Mouse (Mus musculus): ENCODE data around the gene Unc45b. TPM values are rescaled to one million over a fixed set of nuclear protein-coding genes. Genes with fewer than 3 reads are reported as not detected.
"Not testable (repeated sequence)": the region's sequence is repeated elsewhere in the genome, so short reads cannot be mapped to it uniquely, and the experiment has no call there.

The Unc45b gene
- polyA plus RNA-seq, 1 experiment from 2014 or later, result 2.5 TPM

GRCm38 (mm10) chr11:82990612-82991385 is 80.4 kb downstream of the Unc45b start:
- H3K9ac ChIP-seq (ENCODE audit: low read depth, low read length), result peak overlapping the region; percentile 25
- peak overlapping the region; percentile 39 for H3K4me3 ChIP-seq (ENCODE audit: low read length)
- WGBS, result 11% methylated on average over 19 of the region's 19 CpGs
- H3K27ac ChIP-seq (ENCODE audit: low read depth, low read length); H3K36me3 ChIP-seq (ENCODE audit: control insufficient read depth, insufficient read depth, low read length); H3K9me3 ChIP-seq (ENCODE audit: control insufficient read depth, low read length); H3K4me1 ChIP-seq (ENCODE audit: control insufficient read depth, insufficient read depth, low read length); H3K27me3 ChIP-seq (ENCODE audit: control insufficient read depth, insufficient read depth, low read length): not testable (repeated sequence)
- peak overlapping the region; percentile 64 for H3K4me2 ChIP-seq (replicated peaks; ENCODE audit: low read depth, low read length)
- peak; percentile 91 for ATAC-seq (ENCODE audit: low FRiP score, low TSS enrichment)

GRCm38 (mm10) chr11:82991469-82992166 is 81.3 kb downstream of the Unc45b start, which contains the start of gene Slfn9:
Gene Slfn9 (minus strand): TSS chr11:82991830.
- Histone ChIP-seq H3K9me3 (ENCODE audit: control insufficient read depth, low read length) (no peaks in the 10 kb centered on the region), H3K4me1 (ENCODE audit: control insufficient read depth, insufficient read depth, low read length) (peaks cover 5% of the 10 kb centered on the region; the same call in 1 of the 2 replicates), H3K27me3 (ENCODE audit: control insufficient read depth, insufficient read depth, low read length) (no peaks in the 10 kb centered on the region), H3K36me3 (ENCODE audit: control insufficient read depth, insufficient read depth, low read length) (no peaks in the 10 kb centered on the region), H3K4me3 (ENCODE audit: low read length) (peak within 1 kb of the TSS; percentile 39), H3K4me2 (replicated peaks; ENCODE audit: low read depth, low read length) (peak within 1 kb of the TSS; percentile 64), H3K9ac (ENCODE audit: low read depth, low read length) (peak within 1 kb of the TSS; percentile 25), H3K27ac (ENCODE audit: low read depth, low read length) (no peak within 1 kb of the TSS)
- ATAC-seq (ENCODE audit: low FRiP score, low TSS enrichment), result 0 out of 2 replicates have a peak, but pooled peaks have one; percentile 13
- 13% methylated on average over 14 of the region's 14 CpGs for WGBS

Small RNA genes lying within 50 kb of the gene (microRNA-seq; reads per million reads assigned to microRNA genes)
- not detected for gene Mir7679

Other genes with a start within 250 kb of the Unc45b start
- 0.21 and 0.31 TPM in 2 replicates for gene Cct6b, start 146.2 kb upstream of the Unc45b start, polyA plus RNA-seq (2014; fragmentation: Nextera tagmentation; extraction: Ambion mirVana)
- 33.6 and 38.3 TPM in 2 replicates for gene Zfp830, start 146.2 kb upstream of the Unc45b start, polyA plus RNA-seq (2014; fragmentation: Nextera tagmentation; extraction: Ambion mirVana)
- gene Lig3, start 129.4 kb upstream of the Unc45b start, polyA plus RNA-seq (2014; fragmentation: Nextera tagmentation; extraction: Ambion mirVana), result 21.9 and 40.4 TPM in 2 replicates
- gene Rffl, start 39.3 kb upstream of the Unc45b start, polyA plus RNA-seq (2014; fragmentation: Nextera tagmentation; extraction: Ambion mirVana), result 13.1 and 23.5 TPM in 2 replicates
- gene Rad51d, start 19.9 kb upstream of the Unc45b start, polyA plus RNA-seq (2014; fragmentation: Nextera tagmentation; extraction: Ambion mirVana), result 8.8 and 11.5 TPM in 2 replicates
- 0.19 and 0.23 TPM in 2 replicates for gene Fndc8, start 18.4 kb upstream of the Unc45b start, polyA plus RNA-seq (2014; fragmentation: Nextera tagmentation; extraction: Ambion mirVana)
- 32.2 and 33.7 TPM in 2 replicates for gene Nle1, start 2.1 kb upstream of the Unc45b start, polyA plus RNA-seq (2014; fragmentation: Nextera tagmentation; extraction: Ambion mirVana)
- 6.0 and 8.0 TPM in 2 replicates for gene Slfn5, start 40.8 kb downstream of the Unc45b start, polyA plus RNA-seq (2014; fragmentation: Nextera tagmentation; extraction: Ambion mirVana)
- gene Slfn9, start 81.3 kb downstream of the Unc45b start, polyA plus RNA-seq (2014; fragmentation: Nextera tagmentation; extraction: Ambion mirVana), result 11.6 and 18.6 TPM in 2 replicates
- gene Slfn8, start 110.3 kb downstream of the Unc45b start, polyA plus RNA-seq (2014; fragmentation: Nextera tagmentation; extraction: Ambion mirVana), result 0.17 and 0.41 TPM in 2 replicates
- gene Slfn2, start 154.6 kb downstream of the Unc45b start, polyA plus RNA-seq (2014; fragmentation: Nextera tagmentation; extraction: Ambion mirVana), result 3.3 and 3.8 TPM in 2 replicates
- gene Slfn1, start 206.3 kb downstream of the Unc45b start, polyA plus RNA-seq (2014; fragmentation: Nextera tagmentation; extraction: Ambion mirVana), result 0.22 TPM in 1 of 2 replicates, not detected in the other

Measured in kidney, embryonic 14.5 days (tissue).